Mouse (Mus musculus) liver (tissue): Measurements from ENCODE around the gene Ryr3.
"Not testable (repeated sequence)": the region's sequence is repeated elsewhere in the genome, so short reads cannot be mapped to it uniquely, and the experiment has no call there.

Experiments
- DNase-seq: peaks from one replicate; pipeline ENCODE4 v3.0.0-alpha.2; 2020; ENCODE audit warnings: mixed read lengths

Ryr3 gene

DNA sequence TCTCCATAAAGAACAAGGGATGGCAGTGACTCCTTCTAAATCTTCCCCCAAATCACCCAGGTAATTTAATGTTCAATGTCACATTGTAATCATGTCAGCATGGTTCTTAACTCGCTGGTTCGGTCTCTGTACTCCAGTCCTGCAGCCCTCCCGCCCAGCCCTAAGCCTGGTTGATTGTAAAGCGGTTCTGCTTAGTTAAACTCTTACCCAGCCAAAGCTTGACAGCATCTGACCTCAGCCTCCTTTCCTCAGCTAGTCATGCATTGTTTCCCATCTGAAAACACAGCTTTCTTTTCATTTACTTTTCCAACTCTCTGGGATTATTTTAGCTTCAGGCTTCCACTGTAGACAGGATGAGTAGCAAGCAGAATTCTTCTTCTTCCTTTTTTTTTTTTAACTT is 121.7 kb downstream of the Ryr3 start:
- no peak for DNase-seq

DNA sequence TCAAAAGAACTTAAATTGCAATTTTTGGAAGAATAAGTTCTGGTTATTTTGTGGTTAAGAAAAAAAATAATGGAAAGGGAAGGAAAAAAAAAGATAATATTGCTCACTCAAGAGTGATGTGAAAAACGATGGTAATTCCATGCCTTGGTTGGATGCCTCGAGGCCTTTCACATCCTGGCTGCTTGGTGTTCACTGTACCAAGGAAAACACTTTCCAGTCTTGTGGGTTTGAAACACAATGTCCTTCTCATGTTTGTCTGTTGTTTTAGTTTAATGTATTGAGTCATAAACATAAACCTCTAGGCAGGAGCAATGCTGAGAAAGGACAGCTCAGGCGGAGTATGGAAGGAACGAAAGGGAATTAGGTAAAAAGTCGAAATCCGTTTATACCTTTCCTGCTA is 122.8 kb downstream of the Ryr3 start:
- DNase-seq = no peak

- no peak for DNase-seq
These were observed 124.1 kb downstream of the Ryr3 start for GRCm38 (mm10) chr2:113092756-113093155.

GRCm38 (mm10) chr2:113091316-113091715 is 125.6 kb downstream of the Ryr3 start:
- not testable (repeated sequence) for DNase-seq

- DNase-seq = no peak
These were observed 140.5 kb downstream of the Ryr3 start for GRCm38 (mm10) chr2:113076396-113076795.

DNA sequence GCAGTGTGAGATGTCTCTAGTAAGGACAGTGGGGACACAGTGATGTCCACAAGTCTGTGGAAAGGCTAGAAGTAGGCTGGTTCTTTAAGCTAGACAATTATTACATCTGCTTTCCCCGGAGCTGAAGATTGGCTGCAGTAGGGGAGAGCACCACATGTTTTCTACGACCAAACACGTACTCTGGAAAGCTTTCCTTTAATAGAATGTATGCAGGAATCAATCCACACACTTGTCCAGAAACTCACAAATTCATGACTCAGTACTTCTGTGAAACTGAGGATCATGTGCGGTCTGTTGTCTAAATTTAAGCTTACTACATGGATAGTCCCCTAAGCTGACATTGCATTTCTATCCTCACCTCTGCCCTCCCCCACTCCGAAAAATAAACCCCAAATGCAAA is 157.5 kb downstream of the Ryr3 start:
- DNase-seq = no peak

GRCm38 (mm10) chr2:113058914-113059313 is 158.0 kb downstream of the Ryr3 start:
- no peak for DNase-seq

DNA sequence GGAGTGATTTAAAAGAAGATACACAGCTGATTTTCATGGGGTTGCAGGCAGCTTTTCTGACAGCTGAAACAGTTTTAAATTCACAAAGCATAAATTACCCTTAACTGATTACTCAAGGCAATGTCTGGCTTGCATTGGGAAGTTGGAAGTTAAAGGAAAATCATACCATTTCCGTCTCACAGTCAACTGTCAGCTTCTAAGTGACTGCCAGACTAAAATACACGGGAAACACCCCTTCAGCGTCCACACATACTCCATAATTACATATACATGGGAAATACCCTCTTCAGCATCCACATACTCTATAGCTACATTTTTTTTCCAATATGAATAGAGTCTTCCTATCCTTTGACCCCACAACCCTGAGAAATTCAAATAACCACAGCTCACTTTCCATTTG is 158.8 kb downstream of the Ryr3 start:
- no peak for DNase-seq

GRCm38 (mm10) chr2:113055591-113055990 is 161.3 kb downstream of the Ryr3 start:
- no peak for DNase-seq

DNA sequence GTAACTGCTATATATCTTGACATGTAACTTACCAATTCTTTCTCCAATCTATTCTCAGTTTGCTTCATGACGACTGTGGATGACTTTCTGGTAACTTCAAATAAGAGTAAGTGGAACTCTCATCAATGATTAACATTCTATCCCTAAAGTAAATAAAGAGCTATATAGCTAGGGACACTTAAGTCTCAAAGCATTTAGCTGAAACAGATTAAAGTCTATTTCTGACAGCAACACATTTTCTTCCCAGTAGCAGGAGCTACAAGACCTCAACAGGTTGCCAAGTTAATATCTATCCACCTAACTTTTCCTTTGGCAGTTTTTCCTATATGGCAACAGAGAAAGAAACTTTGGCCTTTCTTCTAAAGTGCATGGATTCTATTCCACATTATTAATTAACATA is 167.1 kb downstream of the Ryr3 start:
- DNase-seq = no peak

GRCm38 (mm10) chr2:113036550-113036949 is 180.3 kb downstream of the Ryr3 start:
- no peak for DNase-seq

GRCm38 (mm10) chr2:113030689-113031088 is 186.2 kb downstream of the Ryr3 start:
- no peak for DNase-seq

- no peak for DNase-seq
These were observed 197.0 kb downstream of the Ryr3 start for GRCm38 (mm10) chr2:113019896-113020295.

DNA sequence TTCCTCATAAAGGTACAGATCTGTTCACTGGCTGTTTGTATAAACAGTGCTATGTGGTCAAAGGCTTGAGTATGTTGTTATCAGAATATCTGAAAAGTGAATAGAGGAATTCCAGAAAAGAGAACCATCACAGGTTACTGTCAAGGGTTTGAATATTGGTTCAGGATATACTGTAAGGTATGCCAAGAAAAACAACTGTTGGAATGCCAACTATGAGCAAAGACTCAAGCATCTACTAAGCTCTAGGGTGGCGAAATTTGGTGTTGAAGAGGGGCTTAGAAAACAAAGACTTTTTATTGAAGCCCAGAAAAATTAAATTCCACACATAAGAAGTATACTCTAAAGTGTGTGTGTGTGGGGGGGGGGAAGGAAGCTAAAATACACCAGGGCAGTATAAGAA is 198.6 kb downstream of the Ryr3 start:
- no peak for DNase-seq

GRCm38 (mm10) chr2:113016236-113016635 is 200.7 kb downstream of the Ryr3 start:
- DNase-seq = no peak

DNA sequence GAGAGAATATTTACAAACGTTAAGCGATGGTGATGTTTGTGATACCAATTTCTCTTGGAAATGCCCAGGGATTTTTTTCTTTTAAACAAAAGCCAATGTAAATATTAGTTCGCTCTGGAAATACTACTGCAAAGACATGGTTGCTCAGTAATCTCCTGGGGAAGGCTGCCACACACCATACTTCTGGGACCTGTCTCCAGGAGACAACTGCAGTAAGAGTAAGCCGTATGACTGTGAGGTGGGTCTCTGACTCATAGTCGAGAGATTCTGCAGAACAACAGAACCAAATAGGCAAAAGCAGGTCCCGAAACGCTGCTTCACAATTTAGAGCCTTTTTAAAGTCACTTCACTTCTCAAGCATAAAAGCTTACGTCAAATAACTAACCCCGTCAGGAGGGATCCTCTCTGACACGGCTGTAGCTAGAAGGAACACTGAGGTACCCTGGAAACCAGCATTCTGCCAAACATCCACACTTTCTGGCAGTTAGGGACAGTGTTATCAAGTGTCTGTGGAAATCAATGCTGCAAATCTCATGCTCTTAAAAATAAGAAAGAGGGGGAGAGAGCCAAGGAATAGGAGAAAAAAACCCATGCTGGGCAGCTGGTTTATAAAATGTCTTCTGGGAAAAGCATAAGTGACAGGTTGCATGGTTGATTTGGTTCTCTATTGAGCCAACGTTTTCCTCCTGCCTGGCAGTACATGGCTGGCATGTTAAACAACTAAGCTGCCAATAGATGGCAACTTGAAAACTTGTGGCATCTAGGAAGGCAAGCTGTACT is 207.7 kb downstream of the Ryr3 start:
- no peak for DNase-seq

DNA sequence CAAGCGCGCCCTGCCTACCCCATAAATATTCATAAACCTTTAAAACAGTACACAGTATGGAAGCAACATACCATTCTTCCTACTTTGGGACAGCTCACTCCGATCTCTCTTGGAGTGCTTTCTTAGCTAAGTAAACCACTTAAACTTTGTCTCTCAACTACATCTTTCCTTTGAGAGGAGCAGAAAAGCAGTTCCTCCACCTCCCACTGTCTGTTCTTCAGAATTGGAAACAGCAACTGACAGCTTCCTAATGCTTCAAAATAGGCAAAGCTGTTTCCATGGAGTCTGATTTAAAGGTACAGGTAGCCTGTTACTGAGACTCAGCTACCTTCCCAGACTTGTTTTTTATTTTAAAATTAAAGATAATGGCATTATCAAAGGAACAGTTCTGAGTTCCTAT is 218.4 kb downstream of the Ryr3 start:
- DNase-seq = no peak

DNA sequence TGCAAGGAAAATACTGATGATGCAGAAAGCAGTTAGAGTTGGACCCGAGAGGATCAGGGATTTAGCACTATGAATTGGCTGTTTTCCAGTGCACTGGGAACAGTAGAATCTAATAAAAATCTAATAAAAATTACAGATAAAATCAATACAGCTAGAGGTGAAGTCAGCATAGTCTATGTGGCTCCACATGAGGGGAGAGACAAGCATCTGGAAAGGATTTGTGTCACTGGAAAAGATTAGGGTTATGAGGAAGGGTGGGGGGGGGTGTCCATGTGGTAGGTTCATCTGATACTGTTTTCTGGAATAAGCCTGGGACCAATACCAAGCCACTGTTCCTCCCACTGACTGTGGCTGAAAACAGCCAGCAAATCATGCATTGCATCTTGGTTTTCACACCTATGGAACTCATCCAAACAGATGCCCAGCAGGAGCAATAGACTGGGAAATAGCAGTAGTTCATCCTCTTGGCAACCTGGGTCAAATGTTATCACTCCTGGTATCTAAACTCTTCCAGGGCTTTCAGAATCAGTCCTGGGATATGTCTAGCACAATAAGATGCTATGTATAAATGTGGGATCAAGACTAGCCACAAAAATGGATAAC is 233.9 kb downstream of the Ryr3 start:
- no peak for DNase-seq

GRCm38 (mm10) chr2:112966807-112967625 is 249.9 kb downstream of the Ryr3 start:
- no peak for DNase-seq

GRCm38 (mm10) chr2:112948931-112949330 is 268.0 kb downstream of the Ryr3 start:
- no peak for DNase-seq

GRCm38 (mm10) chr2:112931776-112932175 is 285.1 kb downstream of the Ryr3 start:
- no peak for DNase-seq

DNA sequence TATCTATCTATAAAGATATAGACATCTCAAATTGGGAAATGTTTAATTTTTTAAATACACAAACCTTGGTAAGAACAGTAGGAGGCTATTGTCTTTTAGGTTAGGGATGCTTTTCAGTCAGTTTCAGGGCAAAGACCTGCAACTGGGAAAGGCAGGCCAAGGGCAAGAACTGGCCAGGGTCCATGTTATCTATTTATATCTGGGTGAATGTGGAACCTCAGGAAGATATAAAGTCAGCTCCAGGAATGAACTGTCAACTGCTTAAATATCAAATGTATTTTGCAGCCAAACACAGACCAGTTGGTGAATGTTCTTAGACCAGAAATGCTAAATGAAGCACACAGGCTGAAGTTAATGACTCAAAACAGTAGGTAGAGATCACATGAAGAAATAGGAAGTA is 303.1 kb downstream of the Ryr3 start:
- DNase-seq = no peak

DNA sequence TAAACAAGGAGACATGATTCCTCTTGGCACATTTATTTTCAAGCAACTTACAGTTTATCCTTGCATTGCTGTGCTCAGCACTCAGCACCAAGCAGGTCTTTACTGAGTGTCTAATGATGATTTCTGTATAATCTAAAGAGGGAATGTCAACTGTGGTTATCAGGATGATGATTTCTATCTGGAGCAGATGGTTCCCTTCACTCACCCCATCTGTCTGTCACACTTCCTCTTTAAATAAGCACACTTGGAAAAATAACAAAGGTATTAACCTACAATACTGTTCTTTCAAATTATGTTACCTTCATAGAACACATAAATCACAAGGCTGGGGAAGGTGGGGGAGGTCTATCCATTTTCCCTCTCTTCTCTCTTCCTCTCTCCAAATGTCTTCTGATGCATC is 304.3 kb downstream of the Ryr3 start:
- no peak for DNase-seq

GRCm38 (mm10) chr2:112910579-112910978 is 306.3 kb downstream of the Ryr3 start:
- no peak for DNase-seq
